Mouse (Mus musculus) urinary bladder, postnatal 25 days (tissue): Measurements from ENCODE around the gene Olfr558.

Source experiments
- DNase-seq: peaks from one replicate; pipeline ENCODE4 v3.0.0; 2022; ENCODE audit warnings: low spot score

Olfr558 gene

GRCm38 (mm10) chr7:102701915-102702314 is at the start of gene Olfr558:
Olfr558 (plus strand) TSS chr7:102702215.
- no peak for DNase-seq

GRCm38 (mm10) chr7:102658523-102658922 is 43.5 kb upstream of the Olfr558 start, which contains the start of gene Olfr555:
Olfr555 (plus strand) TSS chr7:102658823.
- DNase-seq, result no peak

- DNase-seq, result no peak
These were observed 37.4 kb upstream of the Olfr558 start, which contains the start of gene Olfr556 for GRCm38 (mm10) chr7:102664599-102664998. Olfr556 (plus strand) TSS chr7:102664899.

- DNase-seq, result no peak
These were observed 36.6 kb upstream of the Olfr558 start for GRCm38 (mm10) chr7:102665378-102665777.

- no peak for DNase-seq
These were observed 25.8 kb upstream of the Olfr558 start for GRCm38 (mm10) chr7:102676225-102676624.

- no peak for DNase-seq
These were observed 20.1 kb upstream of the Olfr558 start for GRCm38 (mm10) chr7:102681916-102682315.

- DNase-seq, result peak; percentile 85
These were observed 15.0 kb upstream of the Olfr558 start, which contains the start of gene Trim68 for GRCm38 (mm10) chr7:102686944-102687501. Trim68 (minus strand) TSS chr7:102687327.

- peak; percentile 46 for DNase-seq
These were observed 6.5 kb upstream of the Olfr558 start, which contains the start of gene Olfr557 for GRCm38 (mm10) chr7:102695358-102696125. Olfr557 (plus strand) TSS chr7:102695910.

GRCm38 (mm10) chr7:102698461-102698860 is 3.6 kb upstream of the Olfr558 start:
- no peak for DNase-seq

- no peak for DNase-seq
These were observed 17.0 kb downstream of the Olfr558 start, which contains the start of gene Olfr33 for GRCm38 (mm10) chr7:102718970-102719369. Olfr33 (minus strand) TSS chr7:102719070.

GRCm38 (mm10) chr7:102727391-102727790 is 25.4 kb downstream of the Olfr558 start, which contains the start of gene Olfr559:
Olfr559 (minus strand) TSS chr7:102727491.
- DNase-seq, result no peak

GRCm38 (mm10) chr7:102733793-102734192 is 31.8 kb downstream of the Olfr558 start:
- DNase-seq, result no peak

GRCm38 (mm10) chr7:102737705-102738104 is 35.7 kb downstream of the Olfr558 start:
- no peak for DNase-seq

- DNase-seq, result peak; percentile 11
These were observed 50.1 kb downstream of the Olfr558 start for GRCm38 (mm10) chr7:102752086-102752485.

GRCm38 (mm10) chr7:102759266-102759665 is 57.3 kb downstream of the Olfr558 start, which contains the start of the genes Olfr560 and Olfr78:
Olfr560 (minus strand) TSS chr7:102759366.
Olfr78 (minus strand) TSS chr7:102759471.
- DNase-seq, result no peak
